Mouse (Mus musculus) gastrocnemius, adult 8-10 months (tissue): Measurements from ENCODE around the gene Ifngr2. TPM values are rescaled to one million over a fixed set of nuclear protein-coding genes. Genes with fewer than 3 reads are reported as not detected.

Source experiments
- DNase-seq, 2 experiments: peaks; one replicate each; pipeline ENCODE4 v3.0.0; 2022; ENCODE audit warnings: low spot score in 2 of 2
- total RNA-seq, 4 experiments: library from RNA; stranded (reverse); gene quantifications; 2 replicates each; pipeline ENCODE4 v1.2.4; 2022

Ifngr2 gene
- total RNA-seq, 4 experiments from 2014 or later: 44.2 to 57.1 (median 54.9) TPM

DNA sequence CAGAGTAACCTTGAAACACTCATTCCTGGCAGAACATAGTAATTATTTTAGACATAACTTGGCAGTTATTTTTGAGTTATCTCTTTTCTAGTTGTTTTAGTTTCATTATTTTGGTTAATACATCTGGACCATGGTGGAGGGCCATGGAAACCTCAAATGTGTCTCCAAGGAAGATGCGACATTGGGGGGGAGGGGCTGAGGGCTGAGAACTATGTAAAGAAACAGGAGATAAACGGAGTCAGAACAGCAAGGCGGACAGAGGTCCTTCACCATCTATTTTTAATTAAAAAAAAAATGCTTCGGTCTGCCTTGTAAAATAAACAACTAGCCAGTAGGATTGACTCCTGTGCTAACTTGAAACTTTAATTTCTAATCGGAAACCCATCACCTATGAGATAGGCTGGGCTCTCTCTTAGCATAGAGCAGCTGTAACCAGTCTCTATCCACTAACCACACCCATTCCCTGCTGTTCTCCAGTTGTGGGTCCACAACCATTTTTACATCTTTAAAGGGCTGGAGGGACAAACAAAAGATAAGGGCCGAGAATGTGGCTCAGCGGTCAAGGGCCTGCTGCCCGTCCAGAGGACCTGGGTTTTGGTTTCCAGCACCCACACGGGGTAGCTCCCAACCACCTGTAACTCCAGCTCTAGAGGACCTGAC is 18.6 kb downstream of the Ifngr2 start:
- DNase-seq: no peak

DNA sequence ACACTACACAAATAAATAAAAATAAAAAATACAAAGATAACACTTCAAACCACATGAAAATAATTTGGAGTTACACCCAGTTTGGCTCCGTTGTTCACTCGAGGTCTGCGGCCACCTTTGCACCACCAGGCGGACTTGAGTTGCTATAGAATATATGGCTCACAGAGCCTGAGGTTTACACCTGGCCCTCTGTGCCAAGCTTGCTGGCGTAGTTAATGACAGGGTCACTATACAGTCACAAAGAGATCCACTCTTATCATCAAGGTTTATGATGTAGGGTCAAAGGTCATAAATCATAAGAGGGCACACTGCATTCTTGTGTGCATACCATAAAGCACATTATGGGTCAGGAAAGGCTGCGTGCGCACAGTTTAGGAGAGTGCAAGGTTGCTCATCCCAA is 19.1 kb downstream of the Ifngr2 start:
- no peak for DNase-seq

DNA sequence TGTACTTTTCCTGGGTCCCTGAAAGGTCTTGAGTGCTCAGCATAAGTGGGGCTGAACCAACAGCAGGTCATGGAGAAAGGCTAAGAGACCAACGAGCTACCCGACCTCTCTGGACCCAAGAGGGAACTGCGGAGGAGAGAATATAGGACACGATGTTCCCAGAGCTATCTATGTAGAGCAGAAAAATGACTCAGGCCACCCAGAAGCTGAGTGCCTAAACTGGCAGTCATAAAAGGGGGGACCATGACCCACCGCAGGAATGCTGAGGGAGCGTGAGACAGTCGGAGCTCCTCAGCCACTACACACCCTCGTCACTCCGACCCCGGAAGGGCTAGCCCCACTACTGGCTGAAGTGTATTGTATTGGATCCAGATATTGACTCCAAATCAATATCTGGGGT is 22.1 kb downstream of the Ifngr2 start:
- DNase-seq: no peak

- DNase-seq: no peak
Measured at GRCm38 (mm10) chr16:91571105-91571504, 24.2 kb downstream of the Ifngr2 start.

- no peak for DNase-seq
Measured at GRCm38 (mm10) chr16:91575151-91575550, 28.3 kb downstream of the Ifngr2 start.

DNA sequence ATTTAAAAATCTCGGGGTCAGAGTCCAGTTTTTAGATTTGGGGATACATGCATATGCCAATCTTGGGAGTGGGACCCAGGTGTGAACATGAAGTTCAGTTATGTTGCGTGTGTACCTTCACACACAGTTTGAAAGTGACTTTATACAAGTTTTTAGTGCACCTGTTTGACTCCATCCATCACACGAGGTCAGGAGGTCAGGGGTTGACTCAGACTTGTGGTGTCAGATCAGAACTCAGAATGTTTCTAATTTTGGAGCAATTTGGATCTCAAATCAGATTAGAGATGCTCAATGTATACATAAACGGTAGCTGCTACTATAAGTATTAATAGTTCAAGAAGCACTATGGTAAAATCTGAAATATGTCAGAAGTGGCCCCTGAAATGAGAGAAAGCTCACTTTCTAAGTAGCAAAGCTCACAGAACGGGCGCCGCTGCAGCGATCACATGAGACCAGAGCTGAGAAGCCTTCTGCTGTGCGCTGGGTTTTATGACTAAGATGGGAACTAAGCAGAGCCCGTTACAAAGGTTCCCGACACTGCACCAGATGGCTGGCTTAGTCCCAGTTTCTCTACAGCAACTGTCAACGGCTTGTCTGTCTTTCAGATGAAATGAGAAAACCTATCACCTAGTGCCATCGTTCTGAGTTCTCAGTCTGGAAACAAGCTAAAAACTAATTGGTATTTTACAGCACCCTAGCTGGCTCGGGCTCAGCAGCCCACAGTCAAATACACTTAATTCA is 32.3 kb downstream of the Ifngr2 start:
- DNase-seq: no peak

- no peak for DNase-seq
Measured at GRCm38 (mm10) chr16:91582307-91582706, 35.4 kb downstream of the Ifngr2 start.

DNA sequence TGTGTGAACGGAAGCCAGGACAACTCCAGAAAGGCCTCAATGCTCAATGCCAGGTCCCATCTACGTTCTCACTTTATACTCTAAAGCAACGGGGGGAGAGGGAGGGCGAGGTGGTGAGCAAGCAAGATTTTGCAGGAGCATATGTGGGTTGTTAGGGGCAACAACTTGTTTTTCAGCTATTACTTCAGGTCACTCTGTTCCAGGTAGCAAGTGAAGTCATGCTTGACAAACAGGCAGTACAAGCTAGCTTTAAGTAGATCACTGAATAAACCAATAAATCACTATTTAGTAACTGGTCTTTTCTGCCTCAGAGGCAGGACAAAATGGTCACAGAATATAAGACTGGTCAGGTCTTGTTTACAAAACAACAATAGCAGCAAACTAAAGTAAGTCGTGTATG is 38.7 kb downstream of the Ifngr2 start:
- no peak for DNase-seq

DNA sequence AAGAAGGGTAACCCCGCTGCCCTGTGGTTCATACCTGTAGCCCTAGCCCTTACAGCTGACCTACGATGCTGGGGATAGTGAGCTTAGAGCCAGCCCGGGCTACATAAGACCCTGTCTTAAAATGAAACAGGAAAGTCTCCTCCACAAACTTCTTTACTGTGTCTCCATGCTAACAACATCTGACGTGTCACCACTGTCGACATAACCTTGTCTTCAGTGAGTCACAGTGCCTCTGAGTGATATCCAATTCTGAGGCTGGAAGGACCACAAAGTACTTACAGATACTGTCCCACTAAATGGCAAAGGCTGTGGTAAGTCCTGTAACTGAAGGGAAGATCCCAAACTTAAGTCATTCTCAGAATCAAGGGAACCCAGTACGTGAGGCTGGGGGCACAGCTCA is 39.4 kb downstream of the Ifngr2 start:
- DNase-seq: no peak

DNA sequence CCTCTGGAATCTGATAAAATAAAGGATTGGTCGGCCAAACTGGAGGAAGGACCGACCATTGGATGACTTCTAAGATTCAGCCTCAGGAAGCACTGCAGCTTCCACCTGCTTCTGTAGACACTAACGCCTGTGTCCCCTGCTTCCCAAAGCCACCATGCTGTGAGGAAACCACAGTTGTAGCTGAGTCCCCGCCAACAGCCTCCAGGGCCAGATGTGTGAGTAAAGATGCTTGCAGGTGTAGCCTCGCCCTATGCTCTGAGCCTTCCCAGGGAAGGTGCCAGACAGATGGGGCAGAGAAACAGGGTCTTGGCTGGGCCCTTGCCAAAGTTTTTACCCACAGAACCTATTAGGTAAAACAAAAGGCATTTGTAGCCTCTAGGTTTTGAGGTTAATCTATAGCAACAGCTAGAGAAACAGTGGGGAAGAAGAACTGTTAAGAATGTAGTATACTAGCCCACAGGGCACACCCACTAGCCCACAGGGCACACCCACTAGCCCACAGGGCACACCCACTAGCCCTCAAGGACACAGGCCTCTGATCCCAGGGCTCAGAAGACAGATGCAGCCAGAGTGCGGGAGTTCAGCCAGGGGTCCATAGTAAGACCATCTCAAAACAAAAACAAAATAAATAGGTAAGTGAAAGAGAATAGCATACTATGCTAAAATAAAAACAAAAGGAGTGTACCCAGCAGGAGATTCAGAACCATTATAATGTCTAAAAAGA is 41.0 kb downstream of the Ifngr2 start:
- no peak for DNase-seq

DNA sequence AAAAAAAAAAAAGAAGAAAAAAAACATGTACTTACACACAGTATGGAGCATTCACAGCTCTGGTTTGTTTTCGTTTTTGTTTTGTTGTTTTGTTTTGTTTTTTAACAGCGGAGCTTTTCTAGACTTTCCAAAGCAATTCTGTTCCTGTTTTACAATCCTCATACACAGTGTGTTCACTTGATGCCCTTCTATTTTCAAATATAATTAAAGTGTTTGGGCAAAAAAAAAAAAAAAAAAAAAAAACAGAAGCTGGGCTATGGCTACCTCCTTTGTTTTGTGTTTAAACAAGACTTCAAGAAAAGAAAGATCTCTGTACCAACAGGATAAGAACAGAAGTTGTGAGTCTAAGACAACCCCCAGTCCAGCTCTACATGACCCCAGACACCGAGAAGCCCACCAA is 41.8 kb downstream of the Ifngr2 start:
- no peak for DNase-seq

DNA sequence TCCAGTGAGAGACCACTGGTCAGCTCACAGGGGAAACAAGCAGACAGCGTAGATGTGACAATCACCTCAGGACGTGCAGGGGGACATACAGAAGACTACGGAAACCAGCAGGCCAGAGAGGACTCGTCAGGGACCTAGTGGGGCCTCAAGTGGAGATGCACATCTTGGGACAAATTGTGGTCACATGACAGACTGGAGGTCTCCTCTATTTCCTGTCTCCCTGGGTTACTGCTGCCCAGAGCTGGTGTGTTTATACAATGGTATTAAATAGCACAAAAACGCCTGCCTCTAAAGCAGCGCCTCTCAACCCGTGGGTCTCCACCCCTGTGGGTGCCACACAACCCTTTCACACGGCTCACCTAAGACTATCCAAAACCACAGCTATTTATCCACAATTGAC is 45.3 kb downstream of the Ifngr2 start:
- DNase-seq: no peak

- DNase-seq: no peak
Measured at GRCm38 (mm10) chr16:91593262-91593661, 46.4 kb downstream of the Ifngr2 start.

GRCm38 (mm10) chr16:91595076-91595475 is 48.2 kb downstream of the Ifngr2 start:
- DNase-seq: peak; percentile 44 to 67

- DNase-seq: no peak
Measured at GRCm38 (mm10) chr16:91596397-91596778, 49.5 kb downstream of the Ifngr2 start.

DNA sequence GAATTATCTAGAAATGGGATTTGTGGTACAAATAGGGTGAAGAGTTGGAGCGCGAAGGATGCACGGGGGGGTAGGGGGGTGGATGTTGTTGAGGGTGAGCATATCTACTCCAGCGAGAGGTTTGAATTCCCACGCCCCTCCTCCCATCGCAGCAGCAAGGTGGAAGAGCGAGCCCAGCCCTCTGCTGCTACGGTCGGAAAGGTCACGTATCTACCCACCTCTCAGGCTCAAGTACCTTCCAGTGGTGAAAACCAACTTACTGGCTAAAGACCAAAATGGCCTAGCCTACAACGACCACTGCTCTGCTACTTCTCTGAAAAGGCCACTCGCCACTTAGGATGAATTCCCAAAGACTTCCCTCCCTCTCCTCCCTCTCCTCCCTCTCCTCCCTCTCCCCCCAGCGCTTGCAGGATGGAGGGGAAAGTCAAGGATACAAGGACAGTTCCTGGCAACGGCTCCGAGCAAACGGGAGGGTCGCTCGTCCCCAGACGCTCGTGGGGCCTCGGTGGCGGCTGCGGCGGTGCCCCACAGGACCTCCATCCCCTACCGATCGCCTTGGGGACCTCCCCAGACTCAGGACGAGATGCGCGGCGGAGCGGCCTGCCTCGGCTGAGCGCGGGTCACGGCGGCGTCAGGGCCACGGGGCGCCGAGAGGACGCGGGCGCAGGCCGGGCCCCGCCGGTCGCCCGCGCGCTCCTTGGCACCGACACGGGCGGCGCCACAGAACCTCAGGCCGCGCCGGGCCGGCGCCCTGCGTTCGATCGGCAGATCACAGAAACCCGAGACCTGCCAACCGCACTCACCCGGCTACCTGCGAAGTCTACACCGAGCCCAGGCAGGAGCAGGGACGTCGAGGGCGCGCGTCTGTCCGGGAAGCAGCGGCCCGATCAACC is 50.2 kb downstream of the Ifngr2 start:
- peak in 1 of 2 experiments; percentile 8 for DNase-seq

DNA sequence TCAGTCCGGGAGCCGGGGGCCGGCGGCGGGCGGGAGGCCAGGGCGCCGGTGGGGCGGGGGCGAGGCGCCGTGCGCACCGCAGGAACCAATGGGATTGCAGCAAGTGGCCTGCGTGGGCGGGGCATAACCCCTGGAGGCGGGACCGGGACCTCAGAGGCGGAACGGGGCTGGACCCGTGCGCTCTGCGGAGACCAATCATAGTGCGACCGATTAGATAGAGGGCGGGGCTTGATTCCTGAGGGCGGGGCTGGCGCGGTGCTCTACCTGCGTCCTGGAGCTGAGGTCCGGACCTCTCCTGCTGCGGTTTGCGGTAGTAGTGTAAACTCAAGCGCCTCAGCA is 50.8 kb downstream of the Ifngr2 start, which contains the start of gene Tmem50b:
TSS of gene Tmem50b (minus strand) at position 129 of the 339 bp plus-strand sequence.
- DNase-seq: peak; percentile 98 to 99

DNA sequence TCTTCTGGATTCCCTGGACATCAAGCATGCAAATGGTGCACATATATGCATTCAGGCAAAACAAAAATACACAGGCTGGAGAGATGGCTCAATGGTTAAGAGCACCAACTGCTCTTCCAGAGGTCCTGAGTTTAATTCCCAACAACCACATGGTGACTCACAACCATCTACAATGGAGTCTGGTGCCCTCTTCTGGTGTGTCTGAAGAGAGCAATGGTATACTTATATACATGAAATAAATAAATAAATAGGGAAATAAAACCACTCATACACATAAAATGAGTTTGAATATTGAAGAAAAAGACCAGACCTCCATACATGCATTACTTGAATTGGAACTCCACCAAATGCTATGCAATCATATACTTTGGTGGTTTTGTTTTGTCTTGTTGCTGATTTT is 52.4 kb downstream of the Ifngr2 start:
- no peak for DNase-seq

DNA sequence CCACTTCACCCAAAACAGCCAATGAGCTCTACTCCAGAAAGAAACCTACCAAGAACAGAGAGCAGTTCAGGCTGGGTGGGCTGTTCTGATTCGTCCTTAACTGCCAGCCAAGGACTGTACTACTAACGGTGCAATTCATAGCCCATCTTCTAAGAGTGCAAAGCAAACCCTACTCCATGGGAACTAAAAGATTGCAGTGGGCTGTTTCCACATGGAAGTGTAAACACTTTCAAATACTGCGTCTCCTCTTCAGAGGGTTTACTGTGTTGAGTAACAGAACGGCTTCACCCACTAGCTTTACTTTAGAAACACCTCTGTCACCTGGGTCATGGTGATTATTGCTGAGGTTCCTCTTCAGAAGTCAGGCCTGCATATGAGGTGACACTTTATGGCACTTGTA is 54.2 kb downstream of the Ifngr2 start:
- no peak for DNase-seq

DNA sequence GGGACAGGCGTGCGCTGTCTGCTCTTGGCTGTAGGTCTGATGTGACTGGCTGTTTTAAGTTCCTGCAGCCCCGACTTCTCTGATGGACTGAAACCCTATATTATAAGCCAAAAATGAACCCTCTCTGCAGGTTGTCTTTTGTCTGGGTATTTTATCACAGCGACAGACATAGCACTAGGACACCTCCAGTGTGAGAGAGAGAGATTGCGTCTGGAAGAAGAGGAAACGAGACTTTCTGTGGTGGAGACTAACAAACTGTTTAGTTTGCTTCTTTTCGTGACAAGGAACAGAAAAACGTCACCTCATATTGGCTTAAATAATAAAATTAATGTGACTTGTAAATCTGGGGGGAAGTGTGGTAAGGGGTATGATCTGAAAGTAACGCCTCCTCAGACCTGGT is 54.8 kb downstream of the Ifngr2 start:
- DNase-seq: no peak

DNA sequence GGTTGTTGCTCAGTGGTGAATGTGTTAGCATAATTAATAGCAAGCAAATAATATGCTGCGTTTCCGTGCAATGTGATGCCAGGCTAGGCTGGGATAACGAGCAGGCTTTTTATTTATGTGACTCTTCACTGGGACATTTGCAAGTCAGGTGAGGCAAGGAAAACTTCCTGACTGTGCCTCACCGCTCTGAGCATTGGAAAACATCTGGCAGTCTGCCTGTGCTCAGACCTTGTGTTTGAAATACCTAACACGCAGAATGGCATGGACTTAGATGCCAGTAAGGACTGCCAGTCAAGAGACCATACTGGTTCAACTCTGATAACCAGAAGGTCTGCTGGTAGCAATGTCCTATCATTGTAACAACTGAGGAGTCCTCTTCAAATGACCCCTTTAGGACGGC is 58.3 kb downstream of the Ifngr2 start:
- no peak for DNase-seq

GRCm38 (mm10) chr16:91606958-91607357 is 60.1 kb downstream of the Ifngr2 start:
- DNase-seq: no peak
